14 mouse cellular contexts compared by ENCODE assay signal in the genomic region with DNA sequence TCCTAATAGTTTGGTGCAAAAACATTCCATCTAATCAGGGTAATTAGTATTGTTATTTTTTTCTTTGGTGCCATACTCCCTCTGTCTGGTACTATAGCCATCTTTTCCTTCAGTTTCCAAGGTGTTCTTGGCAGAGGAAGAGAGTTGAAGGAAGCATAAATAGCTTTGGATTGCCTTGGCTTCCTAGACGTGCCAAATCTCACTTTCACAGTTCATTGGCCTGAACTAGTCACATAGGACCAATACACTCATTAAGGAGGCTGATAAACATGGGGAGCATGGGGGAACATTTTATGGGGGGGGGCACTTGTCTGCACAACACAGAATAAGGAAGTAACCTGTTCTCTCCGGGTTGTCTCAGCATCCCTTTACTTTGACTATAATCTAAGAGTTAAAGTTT.
"Had no signal": no experiment of that assay in that cellular context is flagged by ENCODE, and none has a peak within 500 bp of the region (broad histone marks: within the 10 kb centered on the region; RNA-seq: fewer than 3 reads in every experiment).

No protein-coding gene starts in this region.

- H3K4me1 ChIP-seq: liver, embryonic 13.5 days; lung, embryonic 15.5 days had no signal

- H3K27me3 ChIP-seq: liver, embryonic 13.5 days; lung, embryonic 15.5 days; midbrain, embryonic 12.5 days had no signal

- DNase-seq: kidney, postnatal 10 days; kidney, postnatal 4 days; liver; liver, embryonic 13.5 days; liver, postnatal 0 days; lung, postnatal 14 days; retina, postnatal 1 day; right cerebral cortex, postnatal 4 days; spleen, adult 18-20 months; thymus, adult 18-20 months; thymus, postnatal 14 days had no signal

- H3K36me3 ChIP-seq: liver, embryonic 13.5 days; lung, embryonic 15.5 days; midbrain, embryonic 12.5 days had no signal

- ATAC-seq: liver, postnatal 0 days had no signal

- H3K4me3 ChIP-seq: left cerebral cortex, adult 2 months; liver, embryonic 13.5 days; lung, embryonic 15.5 days; midbrain, embryonic 12.5 days had no signal

- H3K4me2 ChIP-seq: liver, embryonic 13.5 days; lung, embryonic 15.5 days; midbrain, embryonic 12.5 days had no signal

- H3K9me3 ChIP-seq: liver, embryonic 13.5 days; lung, embryonic 15.5 days; midbrain, embryonic 12.5 days had no signal

- H3K27ac ChIP-seq: left cerebral cortex, adult 2 months; liver, embryonic 13.5 days; lung, embryonic 15.5 days; midbrain, embryonic 12.5 days had no signal

- H3K9ac ChIP-seq: liver, embryonic 13.5 days; liver, postnatal 0 days; lung, embryonic 15.5 days; midbrain, embryonic 12.5 days had no signal
